ENCODE assay signal across 12 mouse cellular contexts in genomic region chr3:101410745-101411144, GRCm38 (mm10). TPM values are rescaled to one million over a fixed set of nuclear protein-coding genes. Genes with fewer than 3 reads are reported as not detected.
DNase-seq lines count a peak whose midpoint lies in the region; ATAC-seq and TF ChIP-seq lines count a peak whose summit lies in the region.
"Had no signal": no experiment of that assay in that cellular context is flagged by ENCODE, and none has a peak within 500 bp of the region (broad histone marks: within the 10 kb centered on the region; RNA-seq: fewer than 3 reads in every experiment).

No protein-coding gene starts in this region.

- no peaks in the 10 kb centered on the region for H3K36me3 ChIP-seq in hindbrain, embryonic 10.5 days
- no peaks in the 10 kb centered on the region for H3K36me3 ChIP-seq in hindbrain, postnatal 0 days (ENCODE audit: insufficient read depth, low read length)
- no peaks in the 10 kb centered on the region for H3K36me3 ChIP-seq in midbrain, embryonic 12.5 days
- no peaks in the 10 kb centered on the region for H3K36me3 ChIP-seq in midbrain, embryonic 10.5 days
- H3K36me3 ChIP-seq in intestine, embryonic 16.5 days (ENCODE audit: control insufficient read depth, insufficient read depth, low read length), result no peaks in the 10 kb centered on the region
- H3K36me3 ChIP-seq in stomach, embryonic 16.5 days (ENCODE audit: control insufficient read depth, insufficient read depth, low read length), result no peaks in the 10 kb centered on the region

- H3K4me2 ChIP-seq in hindbrain, postnatal 0 days (ENCODE audit: low read depth, low read length), result no peak overlapping the region
- H3K4me2 ChIP-seq in midbrain, embryonic 12.5 days (replicated peaks), result no peak overlapping the region
- no peak overlapping the region for H3K4me2 ChIP-seq in intestine, embryonic 16.5 days (ENCODE audit: low read depth, low read length)
- no peak overlapping the region for H3K4me2 ChIP-seq in stomach, embryonic 16.5 days (ENCODE audit: low read depth, low read length)

- 32% methylated on average over 3 of the region's 3 CpGs for WGBS in hindbrain, embryonic 10.5 days
- 36% methylated on average over 3 of the region's 3 CpGs for WGBS in hindbrain, postnatal 0 days
- WGBS in midbrain, embryonic 12.5 days, result 45% methylated on average over 3 of the region's 3 CpGs
- 41% methylated on average over 3 of the region's 3 CpGs for WGBS in midbrain, embryonic 10.5 days
- WGBS in intestine, embryonic 16.5 days, result 43% methylated on average over 3 of the region's 3 CpGs
- WGBS in stomach, embryonic 16.5 days, result 44% methylated on average over 3 of the region's 3 CpGs

- no peak for DNase-seq in hindbrain, embryonic 10.5 days (ENCODE audit: low spot score)
- DNase-seq in hindbrain, postnatal 0 days (ENCODE audit: low spot score), result no peak
- no peak for DNase-seq in midbrain, embryonic 10.5 days (ENCODE audit: low spot score)
- no peak for DNase-seq in adrenal gland, postnatal 14 days
- DNase-seq: cerebellum, adult 11-12 months; kidney, adult 2 months; liver; thymus, postnatal 14 days had no signal

- no peak for ATAC-seq in hindbrain, postnatal 0 days
- peak; percentile 24; the same call in 1 of the 2 replicates for ATAC-seq in midbrain, embryonic 12.5 days (ENCODE audit: low FRiP score, low read depth)
- peak; percentile 32 for ATAC-seq in intestine, embryonic 16.5 days
- ATAC-seq in stomach, embryonic 16.5 days (ENCODE audit: insufficient read depth, low FRiP score), result 0 out of 2 replicates have a peak, but pooled peaks have one; percentile 4

- TF ChIP-seq CTCF in hindbrain, postnatal 0 days (IDR thresholded peaks at IDR 0.05; ENCODE audit: low read depth), result no peak

- H3K4me1 ChIP-seq in hindbrain, embryonic 10.5 days (replicated peaks), result peaks cover 70% of the 10 kb centered on the region
- peaks cover 20% of the 10 kb centered on the region for H3K4me1 ChIP-seq in hindbrain, postnatal 0 days (ENCODE audit: insufficient read depth, low read length)
- peaks cover 25% of the 10 kb centered on the region for H3K4me1 ChIP-seq in midbrain, embryonic 12.5 days
- peaks cover 63% of the 10 kb centered on the region for H3K4me1 ChIP-seq in midbrain, embryonic 10.5 days
- H3K4me1 ChIP-seq in intestine, embryonic 16.5 days (ENCODE audit: control insufficient read depth, insufficient read depth, low read length), result peaks cover 42% of the 10 kb centered on the region
- H3K4me1 ChIP-seq in stomach, embryonic 16.5 days (ENCODE audit: control insufficient read depth, insufficient read depth, low read length), result peaks cover 64% of the 10 kb centered on the region

- H3K9ac ChIP-seq in hindbrain, postnatal 0 days (replicated peaks; ENCODE audit: low read length), result no peak overlapping the region
- no peak overlapping the region for H3K9ac ChIP-seq in midbrain, embryonic 12.5 days (replicated peaks)
- H3K9ac ChIP-seq in intestine, embryonic 16.5 days (ENCODE audit: low read depth, low read length), result no peak overlapping the region
- no peak overlapping the region for H3K9ac ChIP-seq in stomach, embryonic 16.5 days (ENCODE audit: low read length)

- no peaks in the 10 kb centered on the region for H3K27me3 ChIP-seq in hindbrain, embryonic 10.5 days (ENCODE audit: insufficient read depth, poor library complexity, severe bottlenecking)
- H3K27me3 ChIP-seq in hindbrain, postnatal 0 days (ENCODE audit: insufficient read depth, low read length), result no peaks in the 10 kb centered on the region
- no peaks in the 10 kb centered on the region for H3K27me3 ChIP-seq in midbrain, embryonic 12.5 days
- no peaks in the 10 kb centered on the region for H3K27me3 ChIP-seq in midbrain, embryonic 10.5 days (ENCODE audit: low read depth, poor library complexity, severe bottlenecking)
- no peaks in the 10 kb centered on the region for H3K27me3 ChIP-seq in intestine, embryonic 16.5 days (replicated peaks; ENCODE audit: control insufficient read depth, insufficient read depth, low read length)
- H3K27me3 ChIP-seq in stomach, embryonic 16.5 days (ENCODE audit: control insufficient read depth, insufficient read depth, low read length), result no peaks in the 10 kb centered on the region
- H3K27me3 ChIP-seq: CH12.LX had no signal

- H3K9me3 ChIP-seq in hindbrain, embryonic 10.5 days, result no peaks in the 10 kb centered on the region
- H3K9me3 ChIP-seq in hindbrain, postnatal 0 days (ENCODE audit: low read length), result no peaks in the 10 kb centered on the region
- no peaks in the 10 kb centered on the region for H3K9me3 ChIP-seq in midbrain, embryonic 12.5 days
- no peaks in the 10 kb centered on the region for H3K9me3 ChIP-seq in midbrain, embryonic 10.5 days (replicated peaks)
- H3K9me3 ChIP-seq in intestine, embryonic 16.5 days (ENCODE audit: control insufficient read depth, low read length), result no peaks in the 10 kb centered on the region
- H3K9me3 ChIP-seq in stomach, embryonic 16.5 days (replicated peaks; ENCODE audit: control insufficient read depth, low read length), result no peaks in the 10 kb centered on the region

- no peak overlapping the region for H3K4me3 ChIP-seq in hindbrain, embryonic 10.5 days
- H3K4me3 ChIP-seq in hindbrain, postnatal 0 days (ENCODE audit: low read length), result no peak overlapping the region
- H3K4me3 ChIP-seq in midbrain, embryonic 12.5 days, result no peak overlapping the region
- H3K4me3 ChIP-seq in midbrain, embryonic 10.5 days, result no peak overlapping the region
- H3K4me3 ChIP-seq in intestine, embryonic 16.5 days (ENCODE audit: low read length), result no peak overlapping the region
- no peak overlapping the region for H3K4me3 ChIP-seq in stomach, embryonic 16.5 days (replicated peaks; ENCODE audit: low read length)

- H3K27ac ChIP-seq in hindbrain, embryonic 10.5 days, result peak overlapping the region; percentile 42
- no peak overlapping the region for H3K27ac ChIP-seq in hindbrain, postnatal 0 days
- H3K27ac ChIP-seq in midbrain, embryonic 12.5 days (replicated peaks), result no peak overlapping the region
- H3K27ac ChIP-seq in midbrain, embryonic 10.5 days (replicated peaks), result no peak overlapping the region
- H3K27ac ChIP-seq in intestine, embryonic 16.5 days (ENCODE audit: low read length), result 0 out of 2 replicates have a peak overlapping the region, but pooled peaks have one; percentile 11
- H3K27ac ChIP-seq in stomach, embryonic 16.5 days (ENCODE audit: low read length), result peak overlapping the region; percentile 26; the same call in 1 of the 2 replicates

RNA-seq across cellular contexts. Expression of gene Igsf3, which starts 33.9 kb away (rescaled TPM):
- polyA plus RNA-seq in hindbrain, embryonic 10.5 days (2016; fragmentation: Nextera tagmentation; extraction: Ambion mirVana), result 29.9 and 37.4 TPM in 2 replicates
- total RNA-seq in hindbrain, postnatal 0 days (2014; rRNA removed), result 76.3 and 84.0 TPM in 2 replicates
- polyA plus RNA-seq in hindbrain, postnatal 0 days (2015; fragmentation: Nextera tagmentation; extraction: Ambion mirVana), result 62.1 and 65.7 TPM in 2 replicates
- 46.1 and 53.1 TPM in 2 replicates for polyA plus RNA-seq in midbrain, embryonic 12.5 days (2016; fragmentation: Nextera tagmentation; extraction: Ambion mirVana)
- 22.7 and 29.7 TPM in 2 replicates for polyA plus RNA-seq in midbrain, embryonic 10.5 days (2016; fragmentation: Nextera tagmentation; extraction: Ambion mirVana)
- 17.9 and 19.2 TPM in 2 replicates for polyA plus RNA-seq in intestine, embryonic 16.5 days (2015; fragmentation: Nextera tagmentation; extraction: Ambion mirVana)
- polyA plus RNA-seq in stomach, embryonic 16.5 days (2015; fragmentation: Nextera tagmentation; extraction: Ambion mirVana), result 35.3 and 36.7 TPM in 2 replicates
- total RNA-seq in adrenal gland, postnatal 14 days (2021), result 5.1 and 6.6 TPM in 2 replicates

Comparison
In these comparisons a context has a peak if more than half of its experiments do, and no peak if none do; other contexts are left out.
1. H3K27ac ChIP-seq: peak in hindbrain, embryonic 10.5 days (single experiment), intestine, embryonic 16.5 days (single experiment) and stomach, embryonic 16.5 days (single experiment); none in hindbrain, postnatal 0 days (single experiment), midbrain, embryonic 12.5 days (single experiment) and midbrain, embryonic 10.5 days (single experiment).